Mouse (Mus musculus): ENCODE measurements at regions not wholly inside any gene's neighbourhood (a gene's known extent, or its start where the extent isn't known, plus 50 kb on each side); places are given as distances from the start of the nearest gene placed in this dataset.
A peak's percentile ranks its signal among the peaks of the same experiment; 100 is the strongest.

- Histone ChIP-seq H3K9me3 (ENCODE audit: control insufficient read depth, low read length) (no peaks in the 10 kb centered on the region), H3K27ac (ENCODE audit: low read depth) (no peak overlapping the region), H3K4me1 (replicated peaks; ENCODE audit: control insufficient read depth, insufficient read depth, low read length) (no peaks in the 10 kb centered on the region), H3K36me3 (ENCODE audit: control insufficient read depth, insufficient read depth, low read length) (no peaks in the 10 kb centered on the region), H3K4me2 (ENCODE audit: low read length) (no peak overlapping the region), H3K9ac (ENCODE audit: low read length) (no peak overlapping the region), H3K27me3 (replicated peaks; ENCODE audit: control insufficient read depth, insufficient read depth, low read length) (no peaks in the 10 kb centered on the region), H3K4me3 (ENCODE audit: low read depth, low read length) (no peak overlapping the region)
- 65% methylated on average over 9 of the region's 9 CpGs for WGBS
- ATAC-seq (replicated peaks; ENCODE audit: low FRiP score, low TSS enrichment, low read depth) (no peak), DNase-seq (ENCODE audit: low spot score) (no peak)
These were observed 122.0 kb downstream of the Cdca7 start for GRCm38 (mm10) chr2:72597941-72598340.

- Histone ChIP-seq H3K27me3 (replicated peaks; ENCODE audit: control insufficient read depth, insufficient read depth, low read length) (no peaks in the 10 kb centered on the region), H3K9me3 (ENCODE audit: control insufficient read depth, low read length) (no peaks in the 10 kb centered on the region), H3K36me3 (ENCODE audit: control insufficient read depth, insufficient read depth, low read length) (no peaks in the 10 kb centered on the region), H3K4me1 (replicated peaks; ENCODE audit: control insufficient read depth, insufficient read depth, low read length) (no peaks in the 10 kb centered on the region), H3K9ac (ENCODE audit: low read length) (no peak overlapping the region), H3K27ac (ENCODE audit: low read depth) (no peak overlapping the region), H3K4me2 (ENCODE audit: low read length) (no peak overlapping the region), H3K4me3 (ENCODE audit: low read depth, low read length) (no peak overlapping the region)
- DNase-seq (ENCODE audit: low spot score) (no peak), ATAC-seq (replicated peaks; ENCODE audit: low FRiP score, low TSS enrichment, low read depth) (no peak)
These were observed 124.8 kb downstream of the Cdca7 start for GRCm38 (mm10) chr2:72600723-72601122.

- Histone ChIP-seq H3K4me1 (replicated peaks; ENCODE audit: control insufficient read depth, insufficient read depth, low read length) (no peaks in the 10 kb centered on the region), H3K4me2 (ENCODE audit: low read length) (no peak overlapping the region), H3K27ac (ENCODE audit: low read depth) (no peak overlapping the region), H3K36me3 (ENCODE audit: control insufficient read depth, insufficient read depth, low read length) (no peaks in the 10 kb centered on the region), H3K27me3 (replicated peaks; ENCODE audit: control insufficient read depth, insufficient read depth, low read length) (no peaks in the 10 kb centered on the region), H3K4me3 (ENCODE audit: low read depth, low read length) (no peak overlapping the region), H3K9ac (ENCODE audit: low read length) (no peak overlapping the region), H3K9me3 (ENCODE audit: control insufficient read depth, low read length) (no peaks in the 10 kb centered on the region)
- WGBS, result 79% methylated on average over 1 of the region's 1 CpGs
- no peak for ATAC-seq (replicated peaks; ENCODE audit: low FRiP score, low TSS enrichment, low read depth)
- DNase-seq (ENCODE audit: low spot score), result no peak
These were observed 126.2 kb downstream of the Cdca7 start for GRCm38 (mm10) chr2:72602152-72602551.

- 91% methylated on average over 3 of the region's 3 CpGs for WGBS
These were observed 136.3 kb downstream of the Cdca7 start for GRCm38 (mm10) chr2:72612221-72612620.

GRCm38 (mm10) chr2:72614256-72614655 lies 138.3 kb downstream of the Cdca7 start:
- Histone ChIP-seq H3K9ac (ENCODE audit: low read length) (no peak overlapping the region), H3K27me3 (replicated peaks; ENCODE audit: control insufficient read depth, insufficient read depth, low read length) (no peaks in the 10 kb centered on the region), H3K27ac (ENCODE audit: low read depth) (no peak overlapping the region), H3K9me3 (ENCODE audit: control insufficient read depth, low read length) (no peaks in the 10 kb centered on the region), H3K4me1 (replicated peaks; ENCODE audit: control insufficient read depth, insufficient read depth, low read length) (no peaks in the 10 kb centered on the region), H3K36me3 (ENCODE audit: control insufficient read depth, insufficient read depth, low read length) (no peaks in the 10 kb centered on the region), H3K4me3 (ENCODE audit: low read depth, low read length) (no peak overlapping the region), H3K4me2 (ENCODE audit: low read length) (no peak overlapping the region)
- DNase-seq (ENCODE audit: low spot score) (no peak), ATAC-seq (replicated peaks; ENCODE audit: low FRiP score, low TSS enrichment, low read depth) (no peak)
- 77% methylated on average over 8 of the region's 8 CpGs for WGBS

More at GRCm38 (mm10) chr2:72612221-72612620, 136.3 kb downstream of the Cdca7 start:
- H3K27ac ChIP-seq (ENCODE audit: low read depth), result no peak overlapping the region
- H3K9me3 ChIP-seq (ENCODE audit: control insufficient read depth, low read length), result no peaks in the 10 kb centered on the region
- ATAC-seq (replicated peaks; ENCODE audit: low FRiP score, low TSS enrichment, low read depth) (no peak), DNase-seq (ENCODE audit: low spot score) (no peak)
- no peak overlapping the region for H3K4me3 ChIP-seq (ENCODE audit: low read depth, low read length)
- H3K36me3 ChIP-seq (ENCODE audit: control insufficient read depth, insufficient read depth, low read length), result no peaks in the 10 kb centered on the region
- H3K9ac ChIP-seq (ENCODE audit: low read length), result no peak overlapping the region
- no peaks in the 10 kb centered on the region for H3K27me3 ChIP-seq (replicated peaks; ENCODE audit: control insufficient read depth, insufficient read depth, low read length)
- H3K4me1 ChIP-seq (replicated peaks; ENCODE audit: control insufficient read depth, insufficient read depth, low read length), result no peaks in the 10 kb centered on the region
- H3K4me2 ChIP-seq (ENCODE audit: low read length), result no peak overlapping the region

- Histone ChIP-seq H3K4me1 (replicated peaks; ENCODE audit: control insufficient read depth, insufficient read depth, low read length) (peaks cover 8% of the 10 kb centered on the region), H3K27ac (ENCODE audit: low read depth) (no peak overlapping the region), H3K4me3 (ENCODE audit: low read depth, low read length) (no peak overlapping the region), H3K36me3 (ENCODE audit: control insufficient read depth, insufficient read depth, low read length) (no peaks in the 10 kb centered on the region), H3K4me2 (ENCODE audit: low read length) (no peak overlapping the region), H3K27me3 (replicated peaks; ENCODE audit: control insufficient read depth, insufficient read depth, low read length) (no peaks in the 10 kb centered on the region), H3K9ac (ENCODE audit: low read length) (no peak overlapping the region), H3K9me3 (ENCODE audit: control insufficient read depth, low read length) (no peaks in the 10 kb centered on the region)
- DNase-seq (ENCODE audit: low spot score) (no peak), ATAC-seq (replicated peaks; ENCODE audit: low FRiP score, low TSS enrichment, low read depth) (no peak)
- 95% methylated on average over 2 of the region's 2 CpGs for WGBS
These were observed 139.9 kb downstream of the Cdca7 start for GRCm38 (mm10) chr2:72615869-72616268.

GRCm38 (mm10) chr2:72616412-72616811 lies 140.5 kb downstream of the Cdca7 start:
- no peak overlapping the region for H3K4me2 ChIP-seq (ENCODE audit: low read length)
- no peaks in the 10 kb centered on the region for H3K27me3 ChIP-seq (replicated peaks; ENCODE audit: control insufficient read depth, insufficient read depth, low read length)
- no peak overlapping the region for H3K27ac ChIP-seq (ENCODE audit: low read depth)
- DNase-seq (ENCODE audit: low spot score), result no peak
- no peak overlapping the region for H3K4me3 ChIP-seq (ENCODE audit: low read depth, low read length)
- no peak for ATAC-seq (replicated peaks; ENCODE audit: low FRiP score, low TSS enrichment, low read depth)
- no peak overlapping the region for H3K9ac ChIP-seq (ENCODE audit: low read length)
- H3K4me1 ChIP-seq (replicated peaks; ENCODE audit: control insufficient read depth, insufficient read depth, low read length), result peaks cover 8% of the 10 kb centered on the region
- no peaks in the 10 kb centered on the region for H3K36me3 ChIP-seq (ENCODE audit: control insufficient read depth, insufficient read depth, low read length)
- H3K9me3 ChIP-seq (ENCODE audit: control insufficient read depth, low read length), result no peaks in the 10 kb centered on the region

GRCm38 (mm10) chr2:72619446-72619845 lies 143.5 kb downstream of the Cdca7 start:
- no peak overlapping the region for H3K4me2 ChIP-seq (ENCODE audit: low read length)
- 51% methylated on average over 4 of the region's 4 CpGs for WGBS
- no peak overlapping the region for H3K4me3 ChIP-seq (ENCODE audit: low read depth, low read length)
- DNase-seq (ENCODE audit: low spot score) (no peak), ATAC-seq (replicated peaks; ENCODE audit: low FRiP score, low TSS enrichment, low read depth) (no peak)
- no peak overlapping the region for H3K27ac ChIP-seq (ENCODE audit: low read depth)
- no peak overlapping the region for H3K9ac ChIP-seq (ENCODE audit: low read length)
- H3K4me1 ChIP-seq (replicated peaks; ENCODE audit: control insufficient read depth, insufficient read depth, low read length), result peaks cover 8% of the 10 kb centered on the region
- H3K9me3 ChIP-seq (ENCODE audit: control insufficient read depth, low read length), result no peaks in the 10 kb centered on the region
- H3K36me3 ChIP-seq (ENCODE audit: control insufficient read depth, insufficient read depth, low read length), result no peaks in the 10 kb centered on the region
- no peaks in the 10 kb centered on the region for H3K27me3 ChIP-seq (replicated peaks; ENCODE audit: control insufficient read depth, insufficient read depth, low read length)

GRCm38 (mm10) chr2:72620182-72620652 lies 144.3 kb downstream of the Cdca7 start:
- no peaks in the 10 kb centered on the region for H3K27me3 ChIP-seq (replicated peaks; ENCODE audit: control insufficient read depth, insufficient read depth, low read length)
- no peaks in the 10 kb centered on the region for H3K36me3 ChIP-seq (ENCODE audit: control insufficient read depth, insufficient read depth, low read length)
- no peaks in the 10 kb centered on the region for H3K9me3 ChIP-seq (ENCODE audit: control insufficient read depth, low read length)
- no peak overlapping the region for H3K27ac ChIP-seq (ENCODE audit: low read depth)
- H3K4me1 ChIP-seq (replicated peaks; ENCODE audit: control insufficient read depth, insufficient read depth, low read length), result peaks cover 8% of the 10 kb centered on the region
- 0 out of 2 replicates have a peak overlapping the region, but pooled peaks have one; percentile 22 for H3K9ac ChIP-seq (ENCODE audit: low read length)
- H3K4me3 ChIP-seq (ENCODE audit: low read depth, low read length), result peak overlapping the region; percentile 20
- WGBS, result 5% methylated on average over 9 of the region's 9 CpGs
- DNase-seq (ENCODE audit: low spot score), result peak; percentile 58
- ATAC-seq (replicated peaks; ENCODE audit: low FRiP score, low TSS enrichment, low read depth), result no peak
- H3K4me2 ChIP-seq (ENCODE audit: low read length), result peak overlapping the region; percentile 47
